Mouse (Mus musculus) ovary, postnatal 14 days (tissue): ENCODE data around the gene Rtl5.

ENCODE experiments used
- DNase-seq: peaks from one replicate; pipeline ENCODE4 v3.0.0; 2022; ENCODE audit warnings: low spot score

Gene Rtl5

GRCm38 (mm10) chrX:102066134-102066533 lies 5.0 kb downstream of the Rtl5 start:
- DNase-seq, result peak; percentile 73

GRCm38 (mm10) chrX:102065213-102065775 lies 5.8 kb downstream of the Rtl5 start:
- no peak for DNase-seq

- no peak for DNase-seq
Observed at GRCm38 (mm10) chrX:102064062-102064461, 7.0 kb downstream of the Rtl5 start.

GRCm38 (mm10) chrX:102060891-102061290 lies 10.2 kb downstream of the Rtl5 start:
- no peak for DNase-seq

GRCm38 (mm10) chrX:102060243-102060642 lies 10.9 kb downstream of the Rtl5 start:
- no peak for DNase-seq

- DNase-seq, result no peak
Observed at GRCm38 (mm10) chrX:102059437-102059836, 11.7 kb downstream of the Rtl5 start.

GRCm38 (mm10) chrX:102054009-102054408 lies 17.1 kb downstream of the Rtl5 start:
- no peak for DNase-seq

- DNase-seq, result no peak
Observed at GRCm38 (mm10) chrX:102053371-102053770, 17.7 kb downstream of the Rtl5 start.

- no peak for DNase-seq
Observed at GRCm38 (mm10) chrX:102051225-102051624, 19.9 kb downstream of the Rtl5 start.

- DNase-seq, result no peak
Observed at GRCm38 (mm10) chrX:102050552-102050951, 20.6 kb downstream of the Rtl5 start.

GRCm38 (mm10) chrX:102042386-102042785 lies 28.7 kb downstream of the Rtl5 start:
- DNase-seq, result no peak

- DNase-seq, result no peak
Observed at GRCm38 (mm10) chrX:102041562-102041961, 29.5 kb downstream of the Rtl5 start.

- no peak for DNase-seq
Observed at GRCm38 (mm10) chrX:102037506-102037905, 33.6 kb downstream of the Rtl5 start.

GRCm38 (mm10) chrX:102036866-102037361 lies 34.2 kb downstream of the Rtl5 start:
- no peak for DNase-seq

- no peak for DNase-seq
Observed at GRCm38 (mm10) chrX:102035671-102036070, 35.4 kb downstream of the Rtl5 start.

- DNase-seq, result no peak
Observed at GRCm38 (mm10) chrX:102033566-102033965, 37.5 kb downstream of the Rtl5 start.

- no peak for DNase-seq
Observed at GRCm38 (mm10) chrX:102032431-102032830, 38.7 kb downstream of the Rtl5 start.

- DNase-seq, result no peak
Observed at GRCm38 (mm10) chrX:102031851-102032250, 39.3 kb downstream of the Rtl5 start.

GRCm38 (mm10) chrX:102024976-102025375 lies 46.1 kb downstream of the Rtl5 start:
- no peak for DNase-seq

GRCm38 (mm10) chrX:102019471-102020240 lies 51.4 kb downstream of the Rtl5 start:
- DNase-seq, result no peak

- DNase-seq, result no peak
Observed at GRCm38 (mm10) chrX:102018890-102019289, 52.2 kb downstream of the Rtl5 start.

GRCm38 (mm10) chrX:102017213-102017923 lies 53.7 kb downstream of the Rtl5 start:
- DNase-seq, result no peak
